Mouse (Mus musculus) liver, postnatal 0 days (tissue): ENCODE results near the gene Plekhg2. TPM values are rescaled to one million over a fixed set of nuclear protein-coding genes. Genes with fewer than 3 reads are reported as not detected.

Source experiments
- ATAC-seq: fragments of 200-750 bp; cut with Nextera tagmentation; 2 replicates; pipeline ENCODE4 v1.8.0; 2017; ENCODE audit warnings: mild to moderate bottlenecking, moderate library complexity
- DNase-seq: peaks from one replicate; pipeline ENCODE4 v3.0.0-alpha.2; 2016
- H3K27ac ChIP-seq: fragments of 300-500 bp; sonication (generic); 2 replicates; pipeline ENCODE4 v1.5.1; 2014; ENCODE audit warnings: antibody characterized with exemption, moderate library complexity, mild to moderate bottlenecking, low read depth
- H3K27me3 ChIP-seq: fragments of 300-500 bp; sonication (generic); 2 replicates; pipeline ENCODE4 v1.6.1; 2014; ENCODE audit warnings: low read length, control low read depth, mixed read lengths; ENCODE audit not compliant: insufficient read depth
- H3K36me3 ChIP-seq: fragments of 300-500 bp; sonication (generic); replicated peaks from 2 replicates; pipeline ENCODE4 v1.6.1; 2014; ENCODE audit warnings: mild to moderate bottlenecking, control low read depth, low read length, moderate library complexity, mixed read lengths; ENCODE audit not compliant: insufficient read depth
- H3K4me1 ChIP-seq: fragments of 300-500 bp; sonication (generic); 2 replicates; pipeline ENCODE4 v1.6.1; 2014; ENCODE audit warnings: antibody characterized with exemption, mild to moderate bottlenecking, control low read depth; ENCODE audit not compliant: insufficient read depth
- H3K4me2 ChIP-seq: fragments of 300-500 bp; sonication (generic); 2 replicates; pipeline ENCODE4 v1.6.1; 2014; ENCODE audit warnings: low read depth, mild to moderate bottlenecking, low read length, moderate library complexity, mixed read lengths
- H3K4me3 ChIP-seq: fragments of 300-500 bp; sonication (generic); 2 replicates; pipeline ENCODE4 v1.5.1; 2014; ENCODE audit warnings: low read depth, low read length
- H3K9ac ChIP-seq: fragments of 300-500 bp; sonication (generic); replicated peaks from 2 replicates; pipeline ENCODE4 v1.6.1; 2014; ENCODE audit warnings: mild to moderate bottlenecking, moderate library complexity
- H3K9me3 ChIP-seq: fragments of 300-500 bp; sonication (generic); 2 replicates; pipeline ENCODE4 v1.6.1; 2016; ENCODE audit warnings: mild to moderate bottlenecking, control low read depth, low read length, mixed read lengths
- CTCF ChIP-seq: sonication (generic); IDR thresholded peaks from 2 replicates; pipeline ENCODE4 v1.5.1; 2016; ENCODE audit warnings: antibody characterized with exemption, low read depth
- EP300 ChIP-seq: IDR thresholded peaks from 2 replicates; pipeline ENCODE4 v1.6.1; 2016; ENCODE audit warnings: antibody characterized with exemption, low read depth, mild to moderate bottlenecking
- WGBS: fragments of 180-500 bp; shearing (Covaris S2); extraction: QIAGEN DNeasy Blood & Tissue Kit; methylation state at CpG from one replicate; pipeline ENCODE4 v1.1.7; 2014; ENCODE audit not compliant: insufficient replicate concordance; 5-methylcytosine and 5-hydroxymethylcytosine counted together
- polyA plus RNA-seq: library from polyadenylated mRNA; unstranded; fragments of >200 nt; fragmentation: Nextera tagmentation; extraction: Ambion mirVana; gene quantifications from 2 replicates; pipeline ENCODE4 v1.2.1, GENCODE M21; 2015

Plekhg2 gene
- polyA plus RNA-seq, 1 experiment from 2014 or later, result 3.9 TPM

DNA sequence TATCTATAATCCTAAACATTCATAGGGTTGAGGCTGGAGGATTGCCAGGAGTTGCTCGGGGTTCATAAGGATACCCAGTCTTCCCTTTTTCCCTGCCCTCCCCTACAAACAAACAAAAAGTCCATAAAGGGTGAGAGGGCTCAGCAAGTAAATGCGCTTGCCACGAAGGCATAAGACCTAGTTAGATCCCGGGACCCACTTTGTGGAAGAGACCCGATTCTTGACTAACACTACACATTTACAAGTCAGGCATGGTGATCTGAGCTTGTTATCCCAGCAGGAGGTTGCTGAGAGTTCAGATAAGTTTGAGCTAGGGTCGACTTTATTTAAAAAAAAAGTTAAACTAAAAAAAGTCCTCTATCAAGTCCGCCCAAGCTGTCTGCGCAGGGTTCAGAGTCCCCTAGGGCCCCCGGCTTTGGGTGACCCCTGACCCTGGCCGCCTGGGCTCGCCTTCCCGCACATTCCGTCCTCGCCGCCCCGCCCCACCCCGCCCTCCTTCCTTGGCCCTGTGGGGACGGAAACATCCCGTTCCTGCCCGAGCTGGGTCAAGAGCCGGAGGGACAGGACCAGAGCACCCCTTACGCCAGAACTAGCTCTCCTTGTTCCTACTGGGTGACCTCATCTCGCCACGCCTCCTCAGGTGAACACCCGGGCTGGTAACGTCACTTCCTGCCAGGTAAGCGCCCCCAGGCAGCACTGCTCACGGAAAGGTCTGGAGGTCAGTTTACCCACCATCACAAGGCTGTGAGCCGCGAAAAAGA lies 3.8 kb upstream of the Plekhg2 start:
- H3K4me1 ChIP-seq, result peaks cover 58% of the 10 kb centered on the region
- peak overlapping the region; percentile 80 for H3K4me2 ChIP-seq
- peak overlapping the region; percentile 90 for H3K9ac ChIP-seq
- peak; percentile 89 for DNase-seq
- no peaks in the 10 kb centered on the region for H3K27me3 ChIP-seq
- peak; percentile 24 for ATAC-seq
- H3K9me3 ChIP-seq, result no peaks in the 10 kb centered on the region
- H3K36me3 ChIP-seq, result peaks cover 14% of the 10 kb centered on the region
- H3K27ac ChIP-seq, result peak overlapping the region; percentile 100
- H3K4me3 ChIP-seq, result peak overlapping the region; percentile 69
- TF ChIP-seq EP300 (peak; percentile 88), CTCF (no peak)
- WGBS, result 6% methylated on average over 30 of the region's 30 CpGs

DNA sequence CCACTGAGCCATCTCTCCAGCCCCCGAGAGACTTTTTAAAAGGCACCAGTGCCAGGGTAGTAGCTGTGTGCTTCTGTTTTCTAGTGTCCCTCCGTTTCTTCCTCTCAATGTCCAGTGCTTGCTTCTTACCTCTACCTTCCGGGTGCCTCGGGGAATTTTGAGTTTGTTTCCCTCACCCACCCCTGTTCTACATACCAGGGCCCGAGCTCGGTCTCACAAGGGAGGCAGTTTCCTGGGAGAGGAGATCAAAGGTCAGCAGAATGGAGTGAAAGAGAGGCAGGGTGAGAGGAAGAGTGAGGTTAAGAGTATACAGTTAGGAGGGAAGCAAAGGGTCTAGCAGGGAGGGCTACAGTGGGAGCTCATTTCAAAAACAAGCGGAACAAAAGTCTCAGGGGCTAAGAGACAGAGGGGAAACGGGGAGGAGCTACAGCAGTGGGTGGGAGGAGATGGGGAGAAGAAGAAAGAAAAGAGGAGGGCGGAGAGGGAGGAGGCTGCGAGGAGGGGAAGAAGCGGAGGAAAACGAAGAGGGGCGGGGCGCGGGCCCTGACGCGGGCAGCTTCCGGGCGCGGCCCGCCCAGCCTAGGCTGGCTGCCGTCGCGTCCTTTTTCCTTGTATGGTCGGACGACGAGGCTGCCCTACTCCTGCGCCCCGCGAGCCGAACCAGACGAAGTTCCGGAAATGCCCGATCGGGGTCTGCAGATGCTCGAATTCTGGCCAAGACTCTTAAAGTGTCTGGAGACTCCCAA lies 3.0 kb upstream of the Plekhg2 start:
- Histone ChIP-seq H3K4me3 (peak overlapping the region; percentile 69), H3K4me1 (peaks cover 57% of the 10 kb centered on the region), H3K27me3 (no peaks in the 10 kb centered on the region), H3K4me2 (peak overlapping the region; percentile 80), H3K27ac (peak overlapping the region; percentile 100), H3K9me3 (no peaks in the 10 kb centered on the region), H3K36me3 (peaks cover 14% of the 10 kb centered on the region), H3K9ac (peak overlapping the region; percentile 90)
- DNase-seq (peak; percentile 92), ATAC-seq (peak; percentile 14)
- WGBS, result under 1% methylated on average over 36 of the region's 36 CpGs
- TF ChIP-seq EP300 (no peak), CTCF (no peak)

DNA sequence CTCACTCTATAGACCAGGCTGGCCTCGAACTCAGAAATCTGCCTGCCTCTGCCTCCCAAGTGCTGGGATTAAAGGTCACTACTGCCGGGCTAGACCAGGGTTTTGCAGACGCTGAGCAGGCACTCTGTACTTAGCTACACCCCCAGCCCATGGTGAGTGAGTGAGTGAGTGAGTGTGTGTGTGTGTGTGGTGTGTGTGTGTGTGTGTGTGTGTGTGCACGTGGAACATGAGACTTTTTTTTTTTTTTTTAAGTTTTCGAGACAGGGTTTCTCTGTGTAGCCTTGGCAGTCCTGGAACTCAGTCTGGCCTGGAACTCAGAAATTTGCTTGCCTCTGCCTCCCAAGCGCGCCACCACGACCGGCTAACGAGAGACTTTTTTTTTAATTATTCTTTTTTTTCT lies 2.2 kb upstream of the Plekhg2 start:
- Histone ChIP-seq H3K4me1 (peaks cover 50% of the 10 kb centered on the region), H3K4me3 (no peak overlapping the region), H3K9me3 (no peaks in the 10 kb centered on the region), H3K27me3 (no peaks in the 10 kb centered on the region), H3K4me2 (peak overlapping the region; percentile 80), H3K27ac (peak overlapping the region; percentile 100), H3K9ac (no peak overlapping the region; the same call in 1 of the 2 replicates), H3K36me3 (peaks cover 14% of the 10 kb centered on the region)
- ATAC-seq, result no peak
- 52% methylated on average over 10 of the region's 10 CpGs for WGBS
- TF ChIP-seq EP300, result no peak
- TF ChIP-seq CTCF, result no peak
- DNase-seq, result no peak

DNA sequence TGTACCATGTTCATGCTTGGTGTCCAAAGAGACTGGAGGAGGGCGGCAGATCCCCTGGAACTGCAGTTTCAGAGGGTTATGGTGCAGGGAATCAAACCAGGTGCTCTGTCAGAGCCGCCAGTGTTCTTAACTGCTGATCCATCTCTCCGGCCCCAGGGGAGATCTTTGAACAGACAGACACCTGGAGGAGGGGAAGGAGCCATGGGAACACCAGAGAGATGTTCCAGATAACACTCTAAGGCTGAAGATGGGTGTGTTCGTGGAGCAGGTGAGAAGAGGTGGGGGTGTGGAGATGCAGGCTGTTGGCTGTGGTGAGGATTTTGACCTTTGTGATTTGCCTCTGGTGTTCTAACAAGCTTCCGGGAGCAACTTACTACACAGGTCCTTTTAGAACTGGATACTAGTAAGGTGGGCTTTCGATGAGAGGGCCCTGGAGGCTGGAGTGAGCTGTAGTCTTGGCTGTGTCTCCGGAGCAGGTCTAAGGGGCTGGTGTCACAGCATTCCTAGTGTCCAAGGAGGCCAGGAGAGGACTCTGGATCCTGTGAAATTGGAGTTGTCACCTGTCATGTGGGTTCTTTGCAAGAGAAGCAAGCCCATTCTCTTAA lies 1.6 kb upstream of the Plekhg2 start:
- no peak overlapping the region for H3K4me3 ChIP-seq
- H3K27me3 ChIP-seq, result no peaks in the 10 kb centered on the region
- no peak overlapping the region for H3K4me2 ChIP-seq
- no peak for ATAC-seq
- TF ChIP-seq EP300 (no peak), CTCF (no peak)
- peak overlapping the region; percentile 100 for H3K27ac ChIP-seq
- H3K4me1 ChIP-seq, result peaks cover 48% of the 10 kb centered on the region
- H3K36me3 ChIP-seq, result peaks cover 14% of the 10 kb centered on the region
- WGBS, result 77% methylated on average over 7 of the region's 7 CpGs
- no peaks in the 10 kb centered on the region for H3K9me3 ChIP-seq
- no peak overlapping the region for H3K9ac ChIP-seq
- DNase-seq, result no peak

DNA sequence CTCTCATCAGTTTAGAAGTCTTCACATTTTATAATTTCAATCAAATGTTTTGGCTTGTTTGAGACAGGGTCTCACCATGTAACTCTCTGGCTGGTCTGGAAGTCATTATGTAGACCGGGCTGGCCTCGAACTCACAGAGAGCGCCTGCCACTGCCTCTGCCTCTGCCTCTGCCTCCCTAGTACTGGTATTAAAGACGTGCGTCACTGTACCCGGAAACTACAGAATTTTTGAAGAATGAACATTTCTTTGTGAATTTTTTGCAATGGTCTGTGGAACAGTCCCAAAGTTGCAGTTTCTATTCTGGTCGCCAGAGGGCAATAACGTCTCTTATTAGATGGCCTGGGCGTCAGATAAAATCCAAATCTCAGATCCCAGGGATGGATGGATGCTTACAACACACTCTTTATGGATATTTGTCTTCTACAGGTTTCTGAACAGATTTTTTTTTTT lies 757 bp upstream of the Plekhg2 start:
- H3K27me3 ChIP-seq, result no peaks in the 10 kb centered on the region
- TF ChIP-seq CTCF, result peak; percentile 83
- no peak for TF ChIP-seq EP300
- peak overlapping the region; percentile 82 for H3K4me3 ChIP-seq
- no peaks in the 10 kb centered on the region for H3K9me3 ChIP-seq
- peak overlapping the region; percentile 94 for H3K27ac ChIP-seq
- H3K4me2 ChIP-seq, result peak overlapping the region; percentile 96
- 0 out of 2 replicates have a peak overlapping the region, but pooled peaks have one; percentile 5 for H3K9ac ChIP-seq
- DNase-seq, result peak; percentile 84
- ATAC-seq, result peak; percentile 3
- peaks cover 13% of the 10 kb centered on the region for H3K36me3 ChIP-seq
- 1% methylated on average over 9 of the region's 9 CpGs for WGBS
- H3K4me1 ChIP-seq, result peaks cover 47% of the 10 kb centered on the region

DNA sequence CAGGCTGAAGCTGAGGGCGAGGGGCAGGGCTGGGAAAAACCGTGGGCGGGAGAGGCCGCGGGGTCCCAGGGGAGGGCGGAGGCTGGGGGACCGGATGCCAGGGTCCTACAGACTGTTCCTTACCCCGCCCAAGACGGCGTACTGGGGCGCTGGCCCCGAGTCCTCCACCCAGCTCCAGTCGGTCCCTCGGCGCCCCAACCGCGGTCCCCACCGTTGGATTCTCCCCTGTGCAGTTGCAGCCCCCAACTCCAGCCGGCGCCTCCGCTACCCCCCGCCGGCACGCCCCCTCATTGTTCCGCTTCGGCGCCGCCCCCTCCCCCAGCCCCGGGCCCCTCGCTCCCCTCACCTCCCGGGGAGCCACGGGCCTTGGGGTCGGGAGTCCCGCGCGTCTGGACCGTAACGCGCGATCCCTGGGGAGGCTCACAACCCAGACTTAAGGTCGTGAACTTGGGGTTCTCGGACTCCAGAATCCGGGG lies 847 bp downstream of the Plekhg2 start:
- peak; percentile 55 for DNase-seq
- H3K27me3 ChIP-seq, result no peaks in the 10 kb centered on the region
- 2% methylated on average over 39 of the region's 43 CpGs for WGBS

More for the DNA sequence above, 847 bp downstream of the Plekhg2 start:
- H3K4me1 ChIP-seq, result peaks cover 43% of the 10 kb centered on the region
- H3K36me3 ChIP-seq, result 0 out of 2 replicates have a peak, but pooled peaks cover 3% of the 10 kb centered on the region
- H3K9ac ChIP-seq, result peak overlapping the region; percentile 82
- H3K9me3 ChIP-seq, result no peaks in the 10 kb centered on the region
- H3K4me2 ChIP-seq, result peak overlapping the region; percentile 96
- ATAC-seq, result no peak
- peak overlapping the region; percentile 94 for H3K27ac ChIP-seq
- TF ChIP-seq EP300, result no peak
- no peak for TF ChIP-seq CTCF
- peak overlapping the region; percentile 82 for H3K4me3 ChIP-seq
